Mouse (Mus musculus): Measurements from ENCODE around the gene Cd34.

Gene Cd34

GRCm38 (mm10) chr1:194938715-194939114, at the start of gene Cd34:
Gene Cd34, plus strand, starts transcription at chr1:194938819.
- peak; percentile 48 for DNase-seq

GRCm38 (mm10) chr1:194894513-194894912, 44.1 kb upstream of the Cd34 start:
- DNase-seq, result no peak

- no peak for DNase-seq
Observed at GRCm38 (mm10) chr1:194895287-194895686, 43.3 kb upstream of the Cd34 start.

- DNase-seq, result no peak
Observed at GRCm38 (mm10) chr1:194901075-194901474, 37.5 kb upstream of the Cd34 start.

GRCm38 (mm10) chr1:194901826-194902225, 36.8 kb upstream of the Cd34 start:
- DNase-seq, result no peak

- no peak for DNase-seq
Observed at GRCm38 (mm10) chr1:194908956-194909355, 29.7 kb upstream of the Cd34 start.

GRCm38 (mm10) chr1:194925753-194926350, 12.8 kb upstream of the Cd34 start:
- no peak for DNase-seq

- peak; percentile 30 for DNase-seq
Observed at GRCm38 (mm10) chr1:194927887-194928286, 10.7 kb upstream of the Cd34 start.

- DNase-seq, result no peak
Observed at GRCm38 (mm10) chr1:194929275-194929971, 9.2 kb upstream of the Cd34 start.

- no peak for DNase-seq
Observed at GRCm38 (mm10) chr1:194929972-194930355, 8.7 kb upstream of the Cd34 start.

GRCm38 (mm10) chr1:194930706-194931105, 7.9 kb upstream of the Cd34 start:
- no peak for DNase-seq

GRCm38 (mm10) chr1:194935351-194935750, 3.3 kb upstream of the Cd34 start:
- no peak for DNase-seq

GRCm38 (mm10) chr1:194941528-194941927, 2.9 kb downstream of the Cd34 start:
- DNase-seq, result peak; percentile 16

- DNase-seq, result no peak
Observed at GRCm38 (mm10) chr1:194942912-194943311, 4.3 kb downstream of the Cd34 start.

GRCm38 (mm10) chr1:194943485-194943884, 4.9 kb downstream of the Cd34 start:
- peak; percentile 34 for DNase-seq

- DNase-seq, result no peak
Observed at GRCm38 (mm10) chr1:194945382-194945781, 6.8 kb downstream of the Cd34 start.

- no peak for DNase-seq
Observed at GRCm38 (mm10) chr1:194946467-194946866, 7.8 kb downstream of the Cd34 start.

GRCm38 (mm10) chr1:194950913-194951312, 12.3 kb downstream of the Cd34 start:
- no peak for DNase-seq

- no peak for DNase-seq
Observed at GRCm38 (mm10) chr1:194952891-194953290, 14.3 kb downstream of the Cd34 start.

- no peak for DNase-seq
Observed at GRCm38 (mm10) chr1:194954694-194955093, 16.1 kb downstream of the Cd34 start.

- no peak for DNase-seq
Observed at GRCm38 (mm10) chr1:194955749-194956148, 17.1 kb downstream of the Cd34 start.

- DNase-seq, result no peak
Observed at GRCm38 (mm10) chr1:194957021-194957420, 18.4 kb downstream of the Cd34 start.

- DNase-seq, result peak; percentile 41
Observed at GRCm38 (mm10) chr1:194962181-194962580, 23.6 kb downstream of the Cd34 start.

GRCm38 (mm10) chr1:194962712-194963111, 24.1 kb downstream of the Cd34 start:
- no peak for DNase-seq

GRCm38 (mm10) chr1:194971980-194972379, 33.4 kb downstream of the Cd34 start:
- no peak for DNase-seq
